In the genomic region with DNA sequence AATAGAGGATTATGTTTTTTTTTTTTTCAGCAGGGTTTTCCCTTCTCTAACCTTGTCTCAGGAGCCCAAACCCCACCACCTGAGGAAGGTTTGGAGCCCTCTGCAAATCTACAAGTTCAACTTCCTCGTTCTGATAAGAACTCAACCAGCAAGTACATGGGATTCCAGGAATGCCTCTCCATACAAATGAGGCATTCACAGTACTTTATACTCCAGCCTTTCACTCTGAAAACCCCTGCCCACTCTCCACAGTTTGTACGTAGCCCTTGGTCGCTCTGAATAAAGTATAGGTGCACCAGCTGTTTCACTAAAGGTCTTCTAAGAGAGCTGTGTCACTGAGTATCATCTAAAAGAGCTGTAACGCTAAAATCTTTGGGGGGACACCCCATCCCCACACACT, we compare ENCODE assay signal across 25 mouse cellular contexts.
DNase-seq lines count a peak whose midpoint lies in the region; ATAC-seq and TF ChIP-seq lines count a peak whose summit lies in the region.
"Had no signal": no experiment of that assay in that cellular context is flagged by ENCODE, and none has a peak within 500 bp of the region (broad histone marks: within the 10 kb centered on the region; RNA-seq: fewer than 3 reads in every experiment).

No protein-coding gene starts in this region.

- WGBS in heart, embryonic 14.5 days: 41% methylated on average over 4 of the region's 4 CpGs
- 66% methylated on average over 4 of the region's 4 CpGs for WGBS in heart, adult 2 months
- 66% methylated on average over 4 of the region's 4 CpGs for WGBS in lung, embryonic 14.5 days
- 88% methylated on average over 4 of the region's 4 CpGs for WGBS in midbrain, embryonic 11.5 days
- WGBS in midbrain, embryonic 13.5 days: 71% methylated on average over 4 of the region's 4 CpGs

- peak overlapping the region; percentile 2 to 6; a peak in 1 of 4 replicates for H3K27ac ChIP-seq in heart, embryonic 14.5 days (replicated peaks in 1 of 2; ENCODE audit: control insufficient read depth in 1 of 2, insufficient read depth in 1 of 2, low read depth in 2 of 2, low read length in 2 of 2)
- H3K27ac ChIP-seq in heart, adult 2 months: no peak overlapping the region
- peak overlapping the region; percentile 67 for H3K27ac ChIP-seq in lung, embryonic 14.5 days (ENCODE audit: low read depth)
- no peak overlapping the region for H3K27ac ChIP-seq in midbrain, embryonic 11.5 days (ENCODE audit: low read depth, low read length)
- no peak overlapping the region for H3K27ac ChIP-seq in midbrain, embryonic 13.5 days
- H3K27ac ChIP-seq: embryonic facial prominence, embryonic 12.5 days; embryonic facial prominence, embryonic 15.5 days; gastrocnemius, adult 2 months; heart, embryonic 10.5 days; hindbrain, embryonic 14.5 days had no signal

- TF ChIP-seq EP300 in heart, adult 2 months (IDR thresholded peaks at IDR 0.05; ENCODE audit: insufficient read depth, low read depth, low read length): no peak

- peaks cover 7 to 18% of the 10 kb centered on the region in 2 experiments for H3K4me1 ChIP-seq in heart, embryonic 14.5 days (ENCODE audit: control insufficient read depth in 2 of 2, insufficient read depth in 2 of 2, low read length in 2 of 2)
- H3K4me1 ChIP-seq in heart, adult 2 months (ENCODE audit: control insufficient read depth, insufficient read depth, low read length): peaks cover 2% of the 10 kb centered on the region; the same call in 1 of the 2 replicates
- H3K4me1 ChIP-seq in lung, embryonic 14.5 days (ENCODE audit: insufficient read depth): peaks cover 5% of the 10 kb centered on the region; the same call in 1 of the 2 replicates
- H3K4me1 ChIP-seq in midbrain, embryonic 11.5 days (ENCODE audit: control insufficient read depth, insufficient read depth, low read length): no peaks in the 10 kb centered on the region
- H3K4me1 ChIP-seq in midbrain, embryonic 13.5 days (replicated peaks): no peaks in the 10 kb centered on the region
- H3K4me1 ChIP-seq: embryonic facial prominence, embryonic 12.5 days had no signal

- H3K27me3 ChIP-seq in heart, embryonic 14.5 days (ENCODE audit: control insufficient read depth, insufficient read depth, low read length): no peaks in the 10 kb centered on the region
- no peaks in the 10 kb centered on the region for H3K27me3 ChIP-seq in heart, adult 2 months (ENCODE audit: control insufficient read depth, insufficient read depth, low read length)
- no peaks in the 10 kb centered on the region for H3K27me3 ChIP-seq in lung, embryonic 14.5 days (ENCODE audit: insufficient read depth, low read length)
- no peaks in the 10 kb centered on the region for H3K27me3 ChIP-seq in midbrain, embryonic 11.5 days (ENCODE audit: control insufficient read depth, insufficient read depth, low read length)
- no peaks in the 10 kb centered on the region for H3K27me3 ChIP-seq in midbrain, embryonic 13.5 days
- H3K27me3 ChIP-seq: embryonic facial prominence, embryonic 12.5 days; embryonic facial prominence, embryonic 15.5 days had no signal

- H3K9me3 ChIP-seq in heart, embryonic 14.5 days (ENCODE audit: control insufficient read depth, low read length): no peaks in the 10 kb centered on the region
- H3K9me3 ChIP-seq in lung, embryonic 14.5 days (ENCODE audit: low read depth, low read length): no peaks in the 10 kb centered on the region
- no peaks in the 10 kb centered on the region for H3K9me3 ChIP-seq in midbrain, embryonic 11.5 days (ENCODE audit: control insufficient read depth, low read length)
- no peaks in the 10 kb centered on the region for H3K9me3 ChIP-seq in midbrain, embryonic 13.5 days
- H3K9me3 ChIP-seq: embryonic facial prominence, embryonic 12.5 days; embryonic facial prominence, embryonic 15.5 days; heart, embryonic 10.5 days had no signal

- no peak for TF ChIP-seq CTCF in heart, adult 2 months (IDR thresholded peaks at IDR 0.05)
- TF ChIP-seq CTCF in lung, embryonic 14.5 days (IDR thresholded peaks at IDR 0.05; ENCODE audit: low read depth): no peak

- H3K4me3 ChIP-seq in heart, embryonic 14.5 days (ENCODE audit: control insufficient read depth in 1 of 2, insufficient read depth in 1 of 2, low read depth in 1 of 2, low read length in 2 of 2): no peak overlapping the region
- H3K4me3 ChIP-seq in heart, adult 2 months: no peak overlapping the region
- no peak overlapping the region for H3K4me3 ChIP-seq in lung, embryonic 14.5 days (ENCODE audit: low read depth, low read length)
- no peak overlapping the region for H3K4me3 ChIP-seq in midbrain, embryonic 11.5 days (ENCODE audit: low read depth, low read length)
- H3K4me3 ChIP-seq in midbrain, embryonic 13.5 days (replicated peaks): no peak overlapping the region
- H3K4me3 ChIP-seq: embryonic facial prominence, embryonic 12.5 days; embryonic facial prominence, embryonic 15.5 days; gastrocnemius, adult 2 months; heart, embryonic 10.5 days had no signal

- no peaks in the 10 kb centered on the region for H3K36me3 ChIP-seq in heart, embryonic 14.5 days (ENCODE audit: control insufficient read depth, insufficient read depth, low read length)
- H3K36me3 ChIP-seq in heart, adult 2 months (ENCODE audit: control insufficient read depth, insufficient read depth, low read length): 0 out of 2 replicates have a peak, but pooled peaks cover 2% of the 10 kb centered on the region
- no peaks in the 10 kb centered on the region for H3K36me3 ChIP-seq in lung, embryonic 14.5 days (ENCODE audit: insufficient read depth)
- no peaks in the 10 kb centered on the region for H3K36me3 ChIP-seq in midbrain, embryonic 11.5 days (ENCODE audit: control insufficient read depth, insufficient read depth, low read length)
- H3K36me3 ChIP-seq in midbrain, embryonic 13.5 days: no peaks in the 10 kb centered on the region
- H3K36me3 ChIP-seq: embryonic facial prominence, embryonic 12.5 days; embryonic facial prominence, embryonic 15.5 days; heart, embryonic 10.5 days had no signal

- H3K9ac ChIP-seq in heart, embryonic 14.5 days (ENCODE audit: low read length): no peak overlapping the region
- H3K9ac ChIP-seq in heart, adult 2 months (ENCODE audit: low read depth, low read length): no peak overlapping the region
- no peak overlapping the region for H3K9ac ChIP-seq in lung, embryonic 14.5 days
- H3K9ac ChIP-seq in midbrain, embryonic 11.5 days (ENCODE audit: low read length): no peak overlapping the region
- H3K9ac ChIP-seq in midbrain, embryonic 13.5 days (replicated peaks): no peak overlapping the region
- H3K9ac ChIP-seq: embryonic facial prominence, embryonic 12.5 days; embryonic facial prominence, embryonic 15.5 days; forebrain, postnatal 0 days; hindbrain, embryonic 14.5 days had no signal

- H3K4me2 ChIP-seq in heart, embryonic 14.5 days (ENCODE audit: low read length): 0 out of 2 replicates have a peak overlapping the region, but pooled peaks have one; percentile 11
- no peak overlapping the region for H3K4me2 ChIP-seq in lung, embryonic 14.5 days
- no peak overlapping the region for H3K4me2 ChIP-seq in midbrain, embryonic 11.5 days
- H3K4me2 ChIP-seq in midbrain, embryonic 13.5 days (replicated peaks): no peak overlapping the region
- H3K4me2 ChIP-seq: embryonic facial prominence, embryonic 12.5 days; embryonic facial prominence, embryonic 15.5 days; hindbrain, embryonic 14.5 days had no signal

- intact Hi-C loops in heart, adult 2 months (cut with DNase I): no loop called here

- H3K79me2 ChIP-seq in heart, adult 2 months (replicated peaks; ENCODE audit: control insufficient read depth, insufficient read depth, low read length): no peaks in the 10 kb centered on the region

- TF ChIP-seq POLR2A in heart, adult 2 months (IDR thresholded peaks at IDR 0.05; ENCODE audit: insufficient read depth, low read depth, low read length): no peak

- ATAC-seq in heart, embryonic 14.5 days (ENCODE audit: insufficient number of reproducible peaks, insufficient read depth, low FRiP score, low read depth): no peak
- ATAC-seq in lung, embryonic 14.5 days (ENCODE audit: insufficient read depth): peak; percentile 65; the same call in 1 of the 2 replicates
- no peak for ATAC-seq in midbrain, embryonic 11.5 days (ENCODE audit: low FRiP score)
- no peak for ATAC-seq in midbrain, embryonic 13.5 days
- ATAC-seq: CD4-positive, CD25-positive, alpha-beta regulatory T cell, adult 4 months; forebrain, embryonic 14.5 days; forebrain, postnatal 0 days; hindbrain, postnatal 0 days; inflammation-experienced regulatory T-cells, adult 6 months had no signal

- no peak for DNase-seq in heart, adult 2 months
- peak; percentile 25 for DNase-seq in lung, embryonic 14.5 days
- DNase-seq in lung, postnatal 36 days: no peak
- peak; percentile 19 for DNase-seq in midbrain, embryonic 11.5 days (ENCODE audit: low spot score, missing footprints)
- DNase-seq: adrenal gland, adult 2 months; adrenal gland, postnatal 14 days; cerebellum, adult 11 months; cerebellum, adult 2 months; cerebellum, adult 9-11 months; cerebellum, postnatal 25 days; forebrain, postnatal 0 days; gastrocnemius, adult 2 months; gastrocnemius, postnatal 14 days; heart, adult 11 months; heart, postnatal 4 days had no signal

Comparison
In these comparisons a context has a peak if more than half of its experiments do, and no peak if none do; other contexts are left out.
1. H3K27ac ChIP-seq: peak in heart, embryonic 14.5 days (2 of 2) and lung, embryonic 14.5 days (single experiment); none in heart, adult 2 months (single experiment), midbrain, embryonic 11.5 days (single experiment) and midbrain, embryonic 13.5 days (single experiment).
2. DNase-seq: peak in lung, embryonic 14.5 days (single experiment) and midbrain, embryonic 11.5 days (single experiment); none in heart, adult 2 months (0 of 2) and lung, postnatal 36 days (single experiment).